Comparison of ENCODE assay signal across 28 mouse cellular contexts in genomic region chr8:61802840-61803239, GRCm38 (mm10).
DNase-seq lines count a peak whose midpoint lies in the region; ATAC-seq and TF ChIP-seq lines count a peak whose summit lies in the region.
"Had no signal": no experiment of that assay in that cellular context is flagged by ENCODE, and none has a peak within 500 bp of the region (broad histone marks: within the 10 kb centered on the region; RNA-seq: fewer than 3 reads in every experiment).

No protein-coding gene starts in this region.

- no peak overlapping the region for H3K27ac ChIP-seq in embryonic facial prominence, embryonic 14.5 days (replicated peaks; ENCODE audit: low read depth, low read length)
- no peak overlapping the region for H3K27ac ChIP-seq in embryonic facial prominence, embryonic 10.5 days (replicated peaks)
- no peak overlapping the region for H3K27ac ChIP-seq in forebrain, embryonic 12.5 days
- H3K27ac ChIP-seq: heart, embryonic 10.5 days; hindbrain, embryonic 13.5 days; kidney, postnatal 0 days; liver, embryonic 13.5 days; midbrain, embryonic 13.5 days; stomach, embryonic 15.5 days had no signal

- no peaks in the 10 kb centered on the region for H3K79me2 ChIP-seq in C2C12 (ENCODE audit: control insufficient read depth, insufficient read depth)

- no peak overlapping the region for H3K9ac ChIP-seq in embryonic facial prominence, embryonic 14.5 days (ENCODE audit: low read depth, low read length)
- H3K9ac ChIP-seq in forebrain, embryonic 12.5 days = no peak overlapping the region
- H3K9ac ChIP-seq: hindbrain, embryonic 13.5 days; limb, embryonic 15.5 days; liver, embryonic 13.5 days; midbrain, embryonic 13.5 days; stomach, embryonic 15.5 days had no signal

- H3ac ChIP-seq in C2C12 (ENCODE audit: control insufficient read depth, insufficient read length, low read depth) = no peak overlapping the region

- no peak overlapping the region for H3K4me2 ChIP-seq in embryonic facial prominence, embryonic 14.5 days (ENCODE audit: low read depth, low read length)
- no peak overlapping the region for H3K4me2 ChIP-seq in forebrain, embryonic 12.5 days
- H3K4me2 ChIP-seq: hindbrain, embryonic 13.5 days; limb, embryonic 15.5 days; liver, embryonic 13.5 days; midbrain, embryonic 13.5 days; stomach, embryonic 15.5 days had no signal

- no peaks in the 10 kb centered on the region for H3K36me3 ChIP-seq in embryonic facial prominence, embryonic 14.5 days (ENCODE audit: control insufficient read depth, insufficient read depth, low read length)
- no peaks in the 10 kb centered on the region for H3K36me3 ChIP-seq in embryonic facial prominence, embryonic 10.5 days (replicated peaks)
- no peaks in the 10 kb centered on the region for H3K36me3 ChIP-seq in C2C12 (ENCODE audit: control insufficient read depth, insufficient read depth)
- H3K36me3 ChIP-seq in forebrain, embryonic 12.5 days (replicated peaks) = no peaks in the 10 kb centered on the region
- H3K36me3 ChIP-seq: G1E; heart, embryonic 10.5 days; hindbrain, embryonic 13.5 days; limb, embryonic 15.5 days; liver, embryonic 13.5 days; midbrain, embryonic 13.5 days; stomach, embryonic 15.5 days had no signal

- H3K4me1 ChIP-seq in embryonic facial prominence, embryonic 14.5 days (ENCODE audit: control insufficient read depth, insufficient read depth, low read length) = no peaks in the 10 kb centered on the region
- no peaks in the 10 kb centered on the region for H3K4me1 ChIP-seq in embryonic facial prominence, embryonic 10.5 days
- no peaks in the 10 kb centered on the region for H3K4me1 ChIP-seq in forebrain, embryonic 12.5 days
- H3K4me1 ChIP-seq: hindbrain, embryonic 13.5 days; limb, embryonic 15.5 days; liver, embryonic 13.5 days; midbrain, embryonic 13.5 days; stomach, embryonic 15.5 days had no signal

- no peaks in the 10 kb centered on the region for H3K9me3 ChIP-seq in embryonic facial prominence, embryonic 14.5 days (ENCODE audit: control insufficient read depth, low read length)
- no peaks in the 10 kb centered on the region for H3K9me3 ChIP-seq in embryonic facial prominence, embryonic 10.5 days
- H3K9me3 ChIP-seq in forebrain, embryonic 12.5 days = no peaks in the 10 kb centered on the region
- H3K9me3 ChIP-seq: G1E; heart, embryonic 10.5 days; hindbrain, embryonic 13.5 days; limb, embryonic 15.5 days; liver, embryonic 13.5 days; midbrain, embryonic 13.5 days; stomach, embryonic 15.5 days had no signal

- 52% methylated on average over 2 of the region's 2 CpGs for WGBS in embryonic facial prominence, embryonic 14.5 days
- 74% methylated on average over 2 of the region's 2 CpGs for WGBS in embryonic facial prominence, embryonic 10.5 days
- 83% methylated on average over 2 of the region's 2 CpGs for WGBS in forebrain, embryonic 12.5 days

- DNase-seq in embryonic facial prominence, embryonic 14.5 days (ENCODE audit: low spot score) = peak; percentile 50
- DNase-seq in embryonic facial prominence, embryonic 10.5 days (ENCODE audit: low spot score) = no peak
- DNase-seq in fibroblast of lung, adult 2 months (ENCODE audit: low read depth) = peak; percentile 42
- DNase-seq in embryo, embryonic 11 days = no peak
- DNase-seq in urinary bladder, postnatal 25 days (ENCODE audit: low spot score) = no peak
- DNase-seq: adrenal gland, adult 8-10 months; cerebellum, adult 11 months; cerebellum, adult 9-11 months; gastrocnemius, postnatal 14 days; heart, postnatal 4 days; kidney, adult 8-10 months; kidney, postnatal 4 days; liver, embryonic 13.5 days; lung, adult 18-20 months; lung, postnatal 4 days; thymus, adult 18-20 months; thymus, postnatal 25 days had no signal

- no peak for TF ChIP-seq CTCF in C2C12 (IDR thresholded peaks at IDR 0.05; ENCODE audit: control insufficient read depth, insufficient read depth, insufficient read length)

- peak; percentile 44; the same call in 1 of the 2 replicates for ATAC-seq in embryonic facial prominence, embryonic 14.5 days (ENCODE audit: low read depth)
- ATAC-seq in forebrain, embryonic 12.5 days (ENCODE audit: low FRiP score) = no peak
- ATAC-seq: intestine, embryonic 16.5 days; lung, postnatal 0 days; midbrain, embryonic 13.5 days had no signal

- no peak overlapping the region for H3K4me3 ChIP-seq in embryonic facial prominence, embryonic 14.5 days (ENCODE audit: low read depth, low read length)
- no peak overlapping the region for H3K4me3 ChIP-seq in embryonic facial prominence, embryonic 10.5 days
- no peak overlapping the region for H3K4me3 ChIP-seq in C2C12 (ENCODE audit: insufficient read depth, poor library complexity, severe bottlenecking)
- no peak overlapping the region for H3K4me3 ChIP-seq in forebrain, embryonic 12.5 days (replicated peaks)
- H3K4me3 ChIP-seq: heart, embryonic 10.5 days; hindbrain, embryonic 13.5 days; limb, embryonic 15.5 days; liver, embryonic 13.5 days; midbrain, embryonic 13.5 days; stomach, embryonic 15.5 days had no signal

- no peaks in the 10 kb centered on the region for H3K27me3 ChIP-seq in embryonic facial prominence, embryonic 14.5 days (replicated peaks; ENCODE audit: control insufficient read depth, insufficient read depth, low read length)
- H3K27me3 ChIP-seq in embryonic facial prominence, embryonic 10.5 days (replicated peaks; ENCODE audit: low read depth, poor library complexity, severe bottlenecking) = no peaks in the 10 kb centered on the region
- H3K27me3 ChIP-seq in C2C12 (ENCODE audit: control insufficient read depth, insufficient read depth, insufficient read length) = no peaks in the 10 kb centered on the region
- no peaks in the 10 kb centered on the region for H3K27me3 ChIP-seq in forebrain, embryonic 12.5 days
- H3K27me3 ChIP-seq: hindbrain, embryonic 13.5 days; limb, embryonic 15.5 days; liver, embryonic 13.5 days; midbrain, embryonic 13.5 days; stomach, embryonic 15.5 days had no signal

- H3K79me3 ChIP-seq in C2C12 (ENCODE audit: low read depth) = no peaks in the 10 kb centered on the region

TF ChIP-seq in C2C12, 6 proteins besides CTCF, POLR2A, EP300 and RAD21:
- peak; percentile 16 for TF ChIP-seq FOSL1 (IDR thresholded peaks at IDR 0.05; ENCODE audit: insufficient read depth, low read length, poor library complexity, severe bottlenecking)
- TF ChIP-seq MYOD1 (IDR thresholded peaks at IDR 0.05; ENCODE audit: control insufficient read depth, insufficient read length, low read depth) = peak; percentile 59
- no peak for TF ChIP-seq CEBPB (IDR thresholded peaks at IDR 0.05; ENCODE audit: low read depth)
- no peak for TF ChIP-seq USF1 (IDR thresholded peaks at IDR 0.05; ENCODE audit: low read depth)
- no peak for TF ChIP-seq MYOG (IDR thresholded peaks at IDR 0.05; ENCODE audit: control insufficient read depth, extremely low read depth, insufficient read length)
- TF ChIP-seq MAX (IDR thresholded peaks at IDR 0.05) = no peak
TF ChIP-seq in C2C12: peak in this region for 2.

Comparison
In these comparisons a context has a peak if more than half of its experiments do, and no peak if none do; other contexts are left out.
1. DNase-seq: peak in embryonic facial prominence, embryonic 14.5 days (single experiment) and fibroblast of lung, adult 2 months (single experiment); none in embryonic facial prominence, embryonic 10.5 days (single experiment), embryo, embryonic 11 days (single experiment) and urinary bladder, postnatal 25 days (single experiment).